Mouse (Mus musculus) liver, postnatal 0 days (tissue): ENCODE data around the gene Efl1.

Experiments
- CTCF ChIP-seq: sonication (generic); IDR thresholded peaks from 2 replicates; pipeline ENCODE4 v1.5.1; 2016; ENCODE audit warnings: antibody characterized with exemption, low read depth
- EP300 ChIP-seq: IDR thresholded peaks from 2 replicates; pipeline ENCODE4 v1.6.1; 2016; ENCODE audit warnings: antibody characterized with exemption, low read depth, mild to moderate bottlenecking

GRCm38 (mm10) chr7:82748812-82749211 lies 100.4 kb downstream of the Efl1 start:
- no peak for TF ChIP-seq CTCF
- no peak for TF ChIP-seq EP300
